Mouse (Mus musculus) spleen, adult 2 months (tissue): ENCODE measurements around the gene Apof.

Source experiments
- CTCF ChIP-seq: fragments of 200-500 bp; IDR thresholded peaks from 2 replicates; pipeline ENCODE4 v1.5.1; 2011; ENCODE audit warnings: mild to moderate bottlenecking, inconsistent platforms; ENCODE audit not compliant: insufficient read depth, insufficient read length, insufficient replicate concordance; ENCODE audit errors: extremely low read depth
- POLR2A ChIP-seq: fragments of 200-500 bp; IDR thresholded peaks from 2 replicates; pipeline ENCODE4 v1.6.1; 2011; ENCODE audit warnings: low read depth, low read length, inconsistent platforms

DNA sequence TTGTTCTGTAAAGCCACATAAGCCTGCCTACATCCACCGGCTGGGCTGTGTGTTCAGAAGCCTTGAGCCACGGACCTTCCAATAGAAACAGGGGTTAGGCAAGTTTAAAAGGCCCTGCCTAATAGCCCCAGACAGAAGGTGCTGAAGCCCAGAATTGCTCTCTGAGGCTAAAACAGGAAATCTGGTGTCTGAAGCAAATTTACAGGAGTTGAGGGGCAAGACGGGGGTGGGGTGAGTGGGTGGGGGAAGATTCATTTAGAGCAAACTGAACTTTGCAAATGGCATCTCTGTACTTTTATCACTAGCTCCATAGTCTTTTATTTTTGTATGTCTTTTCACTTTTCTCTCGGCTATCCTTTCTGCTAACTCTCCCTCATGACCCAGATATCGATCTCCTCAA is 37.3 kb upstream of the Apof start:
- no peak for TF ChIP-seq CTCF
- no peak for TF ChIP-seq POLR2A
